Mouse (Mus musculus) liver, adult 2 months (tissue): ENCODE data around the gene Cfl1. TPM values are rescaled to one million over a fixed set of nuclear protein-coding genes. Genes with fewer than 3 reads are reported as not detected.

ENCODE experiments used
- DNase-seq: peaks from one replicate; pipeline ENCODE4 v3.0.0-alpha.2; 2011; ENCODE audit warnings: low read depth, low spot score; ENCODE audit errors: extremely low read depth
- H3K27ac ChIP-seq: fragments of 200-500 bp; replicated peaks from 2 replicates; pipeline ENCODE4 v1.5.1; 2012; ENCODE audit warnings: low read depth, mild to moderate bottlenecking, control low read depth, inconsistent platforms, low read length; ENCODE audit not compliant: insufficient read depth
- H3K27me3 ChIP-seq: fragments of 200-500 bp; 2 replicates; pipeline ENCODE4 v1.6.1; 2012; ENCODE audit warnings: mild to moderate bottlenecking, moderate library complexity, low read length, inconsistent platforms; ENCODE audit not compliant: control insufficient read depth, insufficient read depth
- H3K36me3 ChIP-seq: fragments of 200-500 bp; 2 replicates; pipeline ENCODE4 v1.6.1; 2012; ENCODE audit warnings: low read length, inconsistent platforms; ENCODE audit not compliant: control insufficient read depth, insufficient read depth
- H3K4me1 ChIP-seq: fragments of 200-500 bp; 2 replicates; pipeline ENCODE4 v1.6.1; 2011; ENCODE audit warnings: low read length; ENCODE audit not compliant: control insufficient read depth, insufficient read depth
- H3K4me3 ChIP-seq: fragments of 200-500 bp; 2 replicates; pipeline ENCODE4 v1.5.1; 2011; ENCODE audit warnings: low read depth, mild to moderate bottlenecking, control low read depth, low read length, moderate library complexity; ENCODE audit not compliant: insufficient read depth
- H3K79me2 ChIP-seq: fragments of 200-500 bp; 2 replicates; pipeline ENCODE4 v1.6.1; 2012; ENCODE audit warnings: inconsistent platforms, mild to moderate bottlenecking, low read length, moderate library complexity; ENCODE audit not compliant: control insufficient read depth, insufficient read depth
- H3K9ac ChIP-seq: fragments of 200-500 bp; 2 replicates; pipeline ENCODE4 v1.6.1; 2012; ENCODE audit warnings: low read depth, mild to moderate bottlenecking, control low read depth, inconsistent platforms, low read length
- CTCF ChIP-seq: fragments of 200-500 bp; IDR thresholded peaks from 2 replicates; pipeline ENCODE4 v1.5.1; 2011; ENCODE audit warnings: low read depth, low read length, control low read depth
- POLR2A ChIP-seq: fragments of 200-500 bp; IDR thresholded peaks from 2 replicates; pipeline ENCODE4 v1.6.1; 2011; ENCODE audit warnings: low read length, control low read depth; ENCODE audit not compliant: insufficient read depth; ENCODE audit errors: extremely low read depth
- WGBS: fragments of 180-500 bp; shearing (Covaris S2); methylation state at CpG from one replicate; pipeline ENCODE4 v1.1.7; 2018; 5-methylcytosine and 5-hydroxymethylcytosine counted together
- polyA plus RNA-seq: library from polyadenylated mRNA; depleted of rRNA; stranded (reverse); fragments of >200 nt; gene quantifications from 2 replicates; pipeline ENCODE4 v1.2.3, GENCODE M21; 2012
- total RNA-seq: library from RNA; depleted of rRNA; stranded (reverse); fragments of >200 nt; gene quantifications from 2 replicates; pipeline ENCODE4 v1.2.3, GENCODE M21; 2014

Gene Cfl1
- total and polyA plus RNA-seq, 2 experiments, result 122 to 177 TPM

- Histone ChIP-seq H3K36me3 (no peaks in the 10 kb centered on the region), H3K9ac (no peak overlapping the region), H3K27me3 (no peaks in the 10 kb centered on the region), H3K27ac (no peak overlapping the region), H3K79me2 (no peaks in the 10 kb centered on the region), H3K4me3 (no peak overlapping the region), H3K4me1 (peaks cover 2% of the 10 kb centered on the region; the same call in 1 of the 2 replicates)
- WGBS, result 98% methylated on average over 7 of the region's 7 CpGs
- DNase-seq, result no peak
- no peak for TF ChIP-seq CTCF
- TF ChIP-seq POLR2A, result no peak
Observed at GRCm38 (mm10) chr19:5515840-5516777, 25.9 kb downstream of the Cfl1 start.

- 93% methylated on average over 8 of the region's 8 CpGs for WGBS
- Histone ChIP-seq H3K27ac (no peak overlapping the region), H3K9ac (no peak overlapping the region), H3K4me1 (no peaks in the 10 kb centered on the region), H3K4me3 (no peak overlapping the region), H3K79me2 (no peaks in the 10 kb centered on the region), H3K36me3 (no peaks in the 10 kb centered on the region), H3K27me3 (no peaks in the 10 kb centered on the region)
- no peak for DNase-seq
- TF ChIP-seq POLR2A, result no peak
- no peak for TF ChIP-seq CTCF
Observed at GRCm38 (mm10) chr19:5516906-5517505, 26.8 kb downstream of the Cfl1 start.

GRCm38 (mm10) chr19:5518721-5519120, 28.5 kb downstream of the Cfl1 start:
- 72% methylated on average over 3 of the region's 3 CpGs for whole genome bisulfite sequencing
- peak; percentile 69 for DNase-seq
- no peaks in the 10 kb centered on the region for H3K27me3 ChIP-seq

DNA sequence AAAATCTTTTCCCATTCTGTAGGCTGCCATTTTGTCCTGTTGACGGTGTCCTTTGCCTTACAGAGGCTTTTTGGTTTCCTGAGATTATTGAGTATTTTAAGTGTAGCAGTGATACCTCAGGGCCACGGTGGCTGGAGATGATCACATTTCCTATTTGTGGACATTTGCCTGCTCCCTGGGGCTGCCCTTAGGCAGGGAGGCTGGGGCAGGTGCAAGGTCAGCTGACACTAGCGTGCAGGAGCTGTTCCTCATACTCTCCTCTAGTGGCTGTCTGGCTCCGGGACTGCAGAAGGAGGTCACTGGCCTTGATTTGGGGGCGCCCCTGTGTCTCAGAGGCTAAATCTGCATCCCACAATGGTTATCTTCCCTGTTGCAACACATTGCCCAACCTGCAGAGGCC, 34.9 kb downstream of the Cfl1 start:
- no peak for TF ChIP-seq CTCF
- H3K79me2 ChIP-seq, result no peaks in the 10 kb centered on the region

More at GRCm38 (mm10) chr19:5518721-5519120, 28.5 kb downstream of the Cfl1 start:
- Histone ChIP-seq H3K4me3 (no peak overlapping the region), H3K36me3 (no peaks in the 10 kb centered on the region), H3K9ac (no peak overlapping the region), H3K4me1 (no peaks in the 10 kb centered on the region), H3K27ac (no peak overlapping the region), H3K79me2 (no peaks in the 10 kb centered on the region)
- no peak for TF ChIP-seq POLR2A
- no peak for TF ChIP-seq CTCF

GRCm38 (mm10) chr19:5529325-5530137, 39.3 kb downstream of the Cfl1 start:
- H3K9ac ChIP-seq, result peak overlapping the region; percentile 24; the same call in 1 of the 2 replicates

More for the DNA sequence above, 34.9 kb downstream of the Cfl1 start:
- peaks cover 3% of the 10 kb centered on the region; the same call in 1 of the 2 replicates for H3K4me1 ChIP-seq
- H3K27ac ChIP-seq, result no peak overlapping the region
- H3K27me3 ChIP-seq, result no peaks in the 10 kb centered on the region
- no peak overlapping the region for H3K4me3 ChIP-seq
- DNase-seq, result no peak
- no peaks in the 10 kb centered on the region for H3K36me3 ChIP-seq
- no peak overlapping the region for H3K9ac ChIP-seq
- WGBS, result 83% methylated on average over 5 of the region's 5 CpGs

More at GRCm38 (mm10) chr19:5529325-5530137, 39.3 kb downstream of the Cfl1 start:
- H3K36me3 ChIP-seq, result no peaks in the 10 kb centered on the region
- H3K4me1 ChIP-seq, result peaks cover 3% of the 10 kb centered on the region; the same call in 1 of the 2 replicates
- 0 out of 2 replicates have a peak, but pooled peaks cover 3% of the 10 kb centered on the region for H3K79me2 ChIP-seq
- H3K4me3 ChIP-seq, result peak overlapping the region; percentile 45; the same call in 1 of the 2 replicates
- TF ChIP-seq CTCF, result peak; percentile 99
- no peak for TF ChIP-seq POLR2A
- 9% methylated on average over 20 of the region's 20 CpGs for WGBS
- no peaks in the 10 kb centered on the region for H3K27me3 ChIP-seq
- H3K27ac ChIP-seq, result no peak overlapping the region
- DNase-seq, result peak; percentile 80
